Mouse (Mus musculus): Measurements from ENCODE around the gene Nid1.

Nid1 gene

GRCm38 (mm10) chr13:13548431-13549190, 111.3 kb downstream of the Nid1 start:
- no peak for DNase-seq

GRCm38 (mm10) chr13:13549687-13550660, 112.6 kb downstream of the Nid1 start:
- no peak for DNase-seq

GRCm38 (mm10) chr13:13552020-13552419, 114.7 kb downstream of the Nid1 start:
- no peak for DNase-seq

DNA sequence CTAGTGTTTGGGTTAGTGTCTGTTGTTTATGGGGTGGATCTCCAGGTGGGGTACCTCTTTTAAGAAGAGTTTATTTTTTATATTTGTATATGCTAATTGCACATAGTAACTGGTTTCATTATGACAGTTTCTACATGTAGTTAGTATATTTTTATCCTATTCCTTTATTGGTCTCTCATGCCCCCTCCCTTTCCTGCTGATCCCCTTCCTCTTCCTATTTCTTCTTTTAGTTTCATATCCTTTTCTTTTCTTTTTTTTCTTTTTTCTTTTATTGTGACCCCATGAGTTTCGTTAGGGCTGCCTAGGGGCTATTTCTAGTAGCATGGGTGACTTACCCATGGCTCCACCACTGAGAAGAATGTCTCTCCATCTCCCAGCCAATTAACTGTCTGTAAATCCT, 116.3 kb downstream of the Nid1 start:
- no peak for DNase-seq

DNA sequence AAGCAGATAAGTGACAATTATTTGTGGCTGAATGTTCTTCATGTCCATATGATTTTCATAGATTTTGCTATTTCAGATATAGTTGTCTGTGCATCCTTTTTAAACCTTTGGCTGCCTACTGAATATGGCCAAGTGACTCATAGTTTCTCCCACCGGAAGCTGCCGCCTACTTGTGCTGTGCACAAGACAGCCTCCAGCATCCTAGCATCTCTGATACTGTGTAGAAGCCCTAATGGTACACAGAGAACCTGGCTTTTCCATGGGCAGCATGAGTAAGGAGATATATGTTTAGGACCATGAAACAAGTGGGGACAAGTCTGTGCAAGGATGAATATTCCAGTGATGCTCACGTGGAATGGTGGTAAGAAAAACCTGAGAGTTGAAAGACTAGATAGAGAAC, 117.8 kb downstream of the Nid1 start:
- no peak for DNase-seq

DNA sequence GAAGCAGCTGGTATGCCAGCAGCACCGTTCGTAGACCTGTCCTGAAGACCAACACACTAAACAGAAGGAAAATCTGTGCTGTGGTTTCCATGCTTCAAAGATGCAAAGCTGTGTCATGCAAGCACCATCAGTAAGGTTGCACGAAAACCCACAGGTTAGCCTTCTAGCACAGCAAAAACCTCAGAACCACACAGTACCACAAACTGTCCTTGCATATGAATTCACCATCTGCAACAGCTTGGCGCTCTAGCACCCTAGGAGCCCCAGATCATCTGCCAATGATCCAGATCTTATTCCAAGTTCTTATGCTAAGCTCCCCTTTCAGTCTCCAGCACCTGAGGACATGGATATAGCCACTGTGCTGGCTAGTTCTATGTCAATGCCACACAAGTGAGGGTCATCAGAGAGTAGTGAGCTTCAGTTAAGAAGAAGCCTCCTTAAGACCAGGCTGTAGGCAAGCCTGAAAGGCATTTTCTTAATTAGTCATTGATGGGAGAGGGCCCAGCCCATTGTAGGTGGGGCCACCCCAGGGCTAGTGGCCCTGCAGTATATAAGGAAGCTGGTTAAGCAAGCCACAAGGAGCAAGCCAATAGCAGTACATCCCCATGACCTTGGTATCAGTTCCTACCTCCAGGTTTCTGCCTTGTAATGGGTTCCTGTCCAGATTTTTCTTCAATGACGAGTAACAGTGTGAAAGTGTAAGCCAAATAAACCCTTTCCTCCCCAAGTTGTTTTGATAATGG, 119.8 kb downstream of the Nid1 start:
- peak; percentile 49 to 56 for DNase-seq

GRCm38 (mm10) chr13:13558251-13558650, 120.9 kb downstream of the Nid1 start:
- DNase-seq: no peak

GRCm38 (mm10) chr13:13558900-13559299, 121.5 kb downstream of the Nid1 start:
- no peak for DNase-seq
